Mouse (Mus musculus) lung, embryonic 16.5 days (tissue): ENCODE results near the gene Ear6. TPM values are rescaled to one million over a fixed set of nuclear protein-coding genes. Genes with fewer than 3 reads are reported as not detected.

ENCODE experiments used
- ATAC-seq: fragments of 200-750 bp; cut with Nextera tagmentation; 2 replicates; pipeline ENCODE4 v1.8.0; 2017; ENCODE audit warnings: low read depth, mild to moderate bottlenecking, moderate library complexity
- H3K27ac ChIP-seq: fragments of 300-500 bp; sonication (generic); 2 replicates; pipeline ENCODE4 v1.5.1; 2014; ENCODE audit warnings: mild to moderate bottlenecking, control low read depth, low read length
- H3K27me3 ChIP-seq: fragments of 300-500 bp; sonication (generic); 2 replicates; pipeline ENCODE4 v1.6.1; 2014; ENCODE audit warnings: low read depth, low read length, mixed read lengths; ENCODE audit not compliant: control insufficient read depth, insufficient read depth
- H3K36me3 ChIP-seq: fragments of 300-500 bp; sonication (generic); 2 replicates; pipeline ENCODE4 v1.6.1; 2014; ENCODE audit warnings: low read length; ENCODE audit not compliant: control insufficient read depth, insufficient read depth
- H3K4me1 ChIP-seq: fragments of 300-500 bp; sonication (generic); replicated peaks from 2 replicates; pipeline ENCODE4 v1.6.1; 2014; ENCODE audit warnings: low read length, mixed read lengths; ENCODE audit not compliant: control insufficient read depth, insufficient read depth
- H3K4me2 ChIP-seq: fragments of 300-500 bp; sonication (generic); 2 replicates; pipeline ENCODE4 v1.6.1; 2014; ENCODE audit warnings: low read depth, low read length, control low read depth
- H3K4me3 ChIP-seq: fragments of 300-500 bp; sonication (generic); 2 replicates; pipeline ENCODE4 v1.5.1; 2014; ENCODE audit warnings: mild to moderate bottlenecking, low read length, control low read depth
- H3K9ac ChIP-seq: fragments of 300-500 bp; sonication (generic); 2 replicates; pipeline ENCODE4 v1.6.1; 2014; ENCODE audit warnings: low read length, control low read depth
- H3K9me3 ChIP-seq: fragments of 300-500 bp; sonication (generic); 2 replicates; pipeline ENCODE4 v1.6.1; 2016; ENCODE audit warnings: low read length; ENCODE audit not compliant: control insufficient read depth
- WGBS: fragments of 180-500 bp; shearing (Covaris S2); extraction: QIAGEN DNeasy Blood & Tissue Kit; methylation state at CpG from one replicate; pipeline ENCODE4 v1.1.7; 2014; 5-methylcytosine and 5-hydroxymethylcytosine counted together
- polyA plus RNA-seq: library from polyadenylated mRNA; unstranded; fragments of >200 nt; fragmentation: Nextera tagmentation; extraction: Ambion mirVana; gene quantifications from 2 replicates; pipeline ENCODE4 v1.2.1, GENCODE M21; 2015

Gene Ear6
- polyA plus RNA-seq, 1 experiment from 2014 or later = not detected

DNA sequence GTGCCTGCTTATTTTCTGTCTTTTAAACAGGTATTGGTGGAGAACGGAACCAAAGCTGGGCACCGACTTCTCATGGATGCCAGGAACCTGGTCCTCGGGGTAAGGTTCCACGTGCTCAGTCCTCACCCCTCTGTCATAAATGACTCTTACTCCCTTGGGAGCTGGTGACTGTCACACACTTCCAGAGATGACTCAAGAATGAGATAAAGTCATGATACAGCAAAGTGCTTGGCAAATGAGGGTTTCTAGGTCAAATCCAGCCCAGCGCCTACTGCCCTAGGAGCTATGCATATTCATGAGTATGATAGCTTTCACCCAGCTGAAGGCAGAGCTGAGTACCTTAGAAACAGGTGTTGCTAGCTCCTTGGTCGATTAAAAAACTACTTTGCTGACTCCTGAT, 36.3 kb downstream of the Ear6 start:
- no peak for ATAC-seq
- H3K9ac ChIP-seq = no peak overlapping the region
- H3K36me3 ChIP-seq = peaks cover 43% of the 10 kb centered on the region
- H3K27me3 ChIP-seq = no peaks in the 10 kb centered on the region
- no peaks in the 10 kb centered on the region for H3K9me3 ChIP-seq
- peaks cover 16% of the 10 kb centered on the region for H3K4me1 ChIP-seq
- no peak overlapping the region for H3K27ac ChIP-seq
- 88% methylated on average over 6 of the region's 6 CpGs for WGBS
- H3K4me3 ChIP-seq = no peak overlapping the region
- H3K4me2 ChIP-seq = no peak overlapping the region

DNA sequence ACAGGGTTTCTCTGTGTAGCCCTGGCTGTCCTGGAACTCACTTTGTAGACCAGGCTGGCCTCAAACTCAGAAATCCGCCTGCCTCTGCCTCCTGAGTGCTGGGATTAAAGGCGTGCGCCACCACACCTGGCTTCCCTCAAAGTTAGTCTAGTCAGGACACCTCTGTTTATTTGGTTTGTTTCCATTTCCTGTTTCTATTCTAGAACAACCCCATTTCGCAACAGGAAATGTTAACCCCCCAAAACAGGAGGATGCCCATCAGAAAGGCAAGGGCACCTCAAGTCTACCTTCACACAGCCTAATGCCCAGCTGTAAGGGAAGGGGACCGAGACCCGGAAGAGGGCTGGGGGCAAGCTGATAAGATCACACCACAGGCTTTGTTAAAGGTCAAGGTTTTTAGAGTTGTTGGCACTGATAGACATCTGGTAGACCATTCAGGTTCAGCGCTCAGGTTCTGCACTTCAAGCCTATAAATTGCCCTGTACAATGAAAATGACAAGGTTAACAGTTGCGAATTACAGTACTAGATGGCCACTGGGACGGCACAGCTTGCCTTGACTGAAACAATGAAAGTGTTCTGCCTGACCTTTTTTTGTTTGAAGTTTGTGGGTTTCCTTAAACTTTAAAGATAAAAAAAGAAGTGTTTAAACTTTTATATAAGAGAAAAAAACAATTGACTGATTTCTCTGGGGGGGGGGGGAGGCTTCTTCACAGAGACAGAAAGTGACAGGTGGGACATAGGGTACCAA, 38.9 kb downstream of the Ear6 start, which contains the start of gene Slc39a2:
Gene Slc39a2, plus strand, starts transcription at position 699 of the 749 bp plus-strand sequence.
- WGBS = 87% methylated on average over 9 of the region's 9 CpGs
- Histone ChIP-seq H3K4me1 (peaks cover 5% of the 10 kb centered on the region; the same call in 1 of the 2 replicates), H3K27ac (peak within 1 kb of the TSS; percentile 23; the same call in 1 of the 2 replicates)

DNA sequence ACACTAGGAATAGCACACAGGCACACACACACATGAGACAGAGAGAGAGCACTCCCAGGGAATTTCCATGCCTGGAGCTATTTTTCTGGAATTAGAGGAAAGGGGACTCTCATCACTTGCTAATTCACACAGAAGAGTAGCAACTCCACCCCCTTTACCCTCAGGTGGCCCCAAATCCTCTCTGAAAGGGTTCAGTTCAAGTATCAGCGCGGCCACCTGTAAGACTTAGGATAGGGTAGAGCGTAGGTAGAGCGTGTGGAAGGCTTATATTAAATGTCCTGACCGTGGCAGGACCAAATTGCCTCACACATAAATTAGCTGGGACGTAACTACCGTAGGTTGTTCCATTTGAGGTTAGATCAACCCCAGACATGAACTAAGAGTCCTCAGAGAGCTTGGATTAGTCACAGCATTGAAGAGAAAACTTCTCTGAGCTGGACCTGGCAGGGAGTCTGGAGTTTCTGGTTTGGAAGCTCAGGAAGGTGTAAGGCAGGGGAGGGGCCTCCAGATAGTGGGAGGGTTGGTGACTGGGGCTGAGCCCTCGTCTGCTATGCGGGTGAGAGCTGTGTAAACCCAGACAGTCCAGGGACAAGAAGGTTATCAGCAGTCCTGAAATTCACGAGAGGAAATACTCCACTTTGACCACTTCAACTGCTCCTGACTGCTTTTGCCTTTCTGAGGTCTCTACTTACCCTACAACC, 39.7 kb downstream of the Ear6 start:
- WGBS = 24% methylated on average over 10 of the region's 10 CpGs
- peak; percentile 93 for ATAC-seq
- Histone ChIP-seq H3K36me3 (peaks cover 28% of the 10 kb centered on the region), H3K4me1 (peaks cover 5% of the 10 kb centered on the region; the same call in 1 of the 2 replicates), H3K9ac (no peak overlapping the region), H3K27me3 (no peaks in the 10 kb centered on the region), H3K4me2 (no peak overlapping the region), H3K27ac (peak overlapping the region; percentile 23; the same call in 1 of the 2 replicates), H3K4me3 (no peak overlapping the region), H3K9me3 (no peaks in the 10 kb centered on the region)

More for the DNA sequence above, 38.9 kb downstream of the Ear6 start, which contains the start of gene Slc39a2:
- Histone ChIP-seq H3K27me3 (no peaks in the 10 kb centered on the region), H3K4me3 (no peak within 1 kb of the TSS), H3K9me3 (no peaks in the 10 kb centered on the region), H3K36me3 (peaks cover 34% of the 10 kb centered on the region), H3K4me2 (no peak within 1 kb of the TSS), H3K9ac (no peak within 1 kb of the TSS)
- no peak for ATAC-seq

DNA sequence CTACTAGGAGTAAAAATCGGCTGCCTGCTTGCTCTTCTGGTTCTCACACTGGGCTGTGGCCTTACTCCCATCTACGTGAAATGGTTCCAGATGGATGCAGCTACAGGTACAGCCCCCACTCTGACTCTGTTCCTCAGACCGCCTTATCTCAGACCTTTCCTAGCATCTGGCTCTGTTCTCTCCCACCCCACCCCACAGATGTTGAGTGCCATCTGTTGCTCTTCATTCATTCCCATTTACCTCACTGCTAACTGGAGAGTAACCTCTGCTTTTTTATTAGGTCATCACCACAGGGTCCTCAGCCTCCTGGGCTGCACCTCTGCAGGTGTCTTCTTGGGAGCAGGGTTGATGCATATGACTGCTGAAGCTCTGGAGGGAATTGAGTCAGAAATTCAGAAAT, 40.3 kb downstream of the Ear6 start:
- Histone ChIP-seq H3K36me3 (peaks cover 25% of the 10 kb centered on the region), H3K4me2 (no peak overlapping the region), H3K9me3 (no peaks in the 10 kb centered on the region), H3K27me3 (no peaks in the 10 kb centered on the region), H3K9ac (no peak overlapping the region), H3K27ac (peak overlapping the region; percentile 15; the same call in 1 of the 2 replicates), H3K4me1 (peaks cover 5% of the 10 kb centered on the region; the same call in 1 of the 2 replicates), H3K4me3 (no peak overlapping the region)
- no peak; the same call in 1 of the 2 replicates for ATAC-seq
- 41% methylated on average over 3 of the region's 3 CpGs for WGBS

DNA sequence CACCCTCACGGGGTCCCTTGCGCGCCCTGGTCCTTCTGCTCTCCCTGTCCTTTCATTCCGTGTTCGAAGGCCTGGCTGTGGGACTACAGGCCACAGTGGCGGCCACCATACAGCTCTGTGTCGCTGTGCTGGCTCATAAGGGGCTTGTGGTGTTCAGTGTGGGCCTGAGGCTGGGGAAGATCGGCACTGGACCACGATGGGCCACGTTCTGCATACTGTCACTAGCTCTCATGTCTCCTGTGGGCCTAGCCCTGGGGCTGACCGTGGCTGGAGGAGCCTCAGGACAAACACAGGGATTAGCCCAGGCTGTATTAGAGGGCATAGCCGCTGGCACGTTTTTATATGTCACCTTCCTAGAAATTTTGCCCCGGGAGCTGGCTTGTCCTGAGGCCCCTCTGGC, 41.6 kb downstream of the Ear6 start:
- no peak overlapping the region for H3K4me2 ChIP-seq
- H3K9ac ChIP-seq = no peak overlapping the region
- peaks cover 15% of the 10 kb centered on the region for H3K36me3 ChIP-seq
- H3K27ac ChIP-seq = no peak overlapping the region
- H3K4me3 ChIP-seq = no peak overlapping the region
- ATAC-seq = no peak
- H3K9me3 ChIP-seq = no peaks in the 10 kb centered on the region
- peaks cover 5% of the 10 kb centered on the region; the same call in 1 of the 2 replicates for H3K4me1 ChIP-seq
- 77% methylated on average over 14 of the region's 14 CpGs for WGBS
- H3K27me3 ChIP-seq = no peaks in the 10 kb centered on the region

DNA sequence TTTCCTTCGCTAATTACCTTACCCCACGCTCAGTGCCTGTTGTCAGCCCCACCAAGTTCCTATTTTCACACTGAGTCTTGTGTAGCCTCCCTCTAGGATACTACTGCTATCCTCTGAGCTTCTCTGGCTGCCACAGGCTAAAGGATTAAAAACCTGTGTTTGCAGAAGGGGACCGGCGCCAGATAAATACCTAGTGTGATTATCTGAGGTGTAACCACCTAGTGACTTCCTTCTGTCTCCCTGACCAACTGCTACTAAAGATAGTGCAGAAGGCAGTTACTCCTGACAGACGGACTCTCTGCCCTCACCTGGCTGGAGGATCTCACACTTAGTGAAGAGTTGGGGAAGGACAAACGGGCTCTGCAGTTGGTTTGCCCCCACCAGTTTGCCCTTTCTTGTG, 42.5 kb downstream of the Ear6 start:
- Histone ChIP-seq H3K9me3 (no peaks in the 10 kb centered on the region), H3K27me3 (no peaks in the 10 kb centered on the region), H3K36me3 (peaks cover 9% of the 10 kb centered on the region), H3K4me1 (peaks cover 5% of the 10 kb centered on the region; the same call in 1 of the 2 replicates), H3K9ac (no peak overlapping the region), H3K27ac (no peak overlapping the region), H3K4me2 (no peak overlapping the region), H3K4me3 (no peak overlapping the region)
- no peak for ATAC-seq
- WGBS = 76% methylated on average over 6 of the region's 6 CpGs

DNA sequence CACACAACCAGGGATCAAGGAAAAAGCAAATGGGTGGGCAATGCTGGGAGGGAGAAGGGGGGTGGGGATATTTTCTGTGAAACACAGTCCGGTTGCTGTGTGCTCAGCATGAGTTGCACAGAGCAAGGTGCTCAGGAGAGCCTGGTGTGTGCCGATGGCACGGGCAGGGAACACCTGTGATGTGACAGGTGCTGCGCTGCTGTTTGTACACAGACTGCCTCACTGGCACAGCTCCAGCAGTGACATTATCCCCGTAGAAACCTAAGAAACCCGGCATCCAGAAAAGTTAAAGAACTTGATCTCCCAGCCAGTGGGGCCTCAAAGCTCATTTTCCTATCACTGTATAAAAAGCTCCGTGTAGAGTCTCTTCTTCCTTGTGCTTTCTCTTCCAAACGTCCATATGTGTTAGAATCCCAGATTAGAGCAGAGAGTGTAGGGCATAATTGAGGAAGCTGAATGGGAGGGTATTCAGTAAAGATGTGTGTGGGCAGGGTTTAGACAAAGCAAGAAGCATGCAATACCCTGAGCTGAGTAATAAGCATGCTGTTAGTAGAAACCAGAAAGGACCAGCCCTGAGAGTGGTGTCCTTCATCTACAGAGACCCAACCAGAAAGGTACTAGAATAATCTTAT, 43.2 kb downstream of the Ear6 start:
- no peak for ATAC-seq
- H3K9me3 ChIP-seq = no peaks in the 10 kb centered on the region
- no peaks in the 10 kb centered on the region for H3K27me3 ChIP-seq
- no peak overlapping the region for H3K4me2 ChIP-seq
- 58% methylated on average over 8 of the region's 8 CpGs for WGBS
- no peak overlapping the region for H3K27ac ChIP-seq
- H3K9ac ChIP-seq = no peak overlapping the region
- H3K4me1 ChIP-seq = peaks cover 5% of the 10 kb centered on the region; the same call in 1 of the 2 replicates
- H3K36me3 ChIP-seq = peaks cover 3% of the 10 kb centered on the region
- no peak overlapping the region for H3K4me3 ChIP-seq

DNA sequence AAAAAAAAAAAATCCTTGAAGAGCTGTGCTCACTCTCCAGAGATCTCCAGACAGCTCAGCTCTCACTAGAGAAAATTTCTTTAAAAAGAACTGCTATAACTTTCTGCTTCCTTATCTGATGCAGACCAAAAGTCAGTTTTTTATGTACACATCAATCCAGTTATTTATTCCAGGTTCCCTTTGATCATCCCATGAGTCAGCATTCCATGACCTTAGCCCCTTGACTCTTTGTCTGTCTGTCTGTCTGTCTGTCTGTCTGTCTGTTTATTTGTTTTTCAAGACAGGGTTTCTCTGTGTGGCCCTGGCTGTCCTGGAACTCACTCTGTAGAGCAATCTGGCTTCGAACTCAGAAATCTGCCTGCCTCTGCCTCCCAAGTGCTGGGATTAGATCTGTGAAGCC, 45.9 kb downstream of the Ear6 start:
- Histone ChIP-seq H3K27ac (no peak overlapping the region), H3K27me3 (no peaks in the 10 kb centered on the region), H3K4me2 (no peak overlapping the region), H3K4me3 (no peak overlapping the region), H3K4me1 (peaks cover 6% of the 10 kb centered on the region; the same call in 1 of the 2 replicates), H3K36me3 (no peaks in the 10 kb centered on the region), H3K9ac (no peak overlapping the region), H3K9me3 (no peaks in the 10 kb centered on the region)
- no peak for ATAC-seq
- WGBS = 84% methylated on average over 1 of the region's 1 CpGs
